Mouse (Mus musculus) testis, adult 2 months (tissue): ENCODE data around the gene Dnajb4.

ENCODE experiments used
- CTCF ChIP-seq: fragments of 200-500 bp; IDR thresholded peaks from 2 replicates; pipeline ENCODE4 v1.5.1; 2012; ENCODE audit warnings: low read depth, mild to moderate bottlenecking, inconsistent platforms, low read length, moderate library complexity; ENCODE audit not compliant: control insufficient read depth, insufficient read depth, insufficient replicate concordance
- POLR2A ChIP-seq: fragments of 200-500 bp; IDR thresholded peaks from 2 replicates; pipeline ENCODE4 v1.6.1; 2012; ENCODE audit warnings: low read depth, mild to moderate bottlenecking, inconsistent platforms, low read length, moderate library complexity; ENCODE audit not compliant: control insufficient read depth

- TF ChIP-seq POLR2A (no peak), CTCF (no peak)
Observed at GRCm38 (mm10) chr3:152238836-152239235, 28.7 kb upstream of the Dnajb4 start.
